Mouse (Mus musculus) forebrain, embryonic 11.5 days (tissue): ENCODE measurements around the gene Apobec3. TPM values are rescaled to one million over a fixed set of nuclear protein-coding genes. Genes with fewer than 3 reads are reported as not detected.

Experiments
- polyA plus RNA-seq: library from polyadenylated mRNA; unstranded; fragments of >200 nt; fragmentation: Nextera tagmentation; extraction: Ambion mirVana; gene quantifications from 2 replicates; pipeline ENCODE4 v1.2.1, GENCODE M21; 2014

The Apobec3 gene
- polyA plus RNA-seq, 1 experiment from 2014 or later: 10.6 TPM

Other genes starting within 250 kb of the Apobec3 start
- 4.5 and 4.7 TPM in 2 replicates for gene Fam227a, start 232.7 kb upstream of the Apobec3 start, polyA plus RNA-seq
- gene Cby1, start 232.5 kb upstream of the Apobec3 start, polyA plus RNA-seq: 78.8 and 81.6 TPM in 2 replicates
- 271 and 288 TPM in 2 replicates for gene Tomm22, start 220.8 kb upstream of the Apobec3 start, polyA plus RNA-seq
- gene Josd1, start 203.7 kb upstream of the Apobec3 start, polyA plus RNA-seq: 13.4 and 13.8 TPM in 2 replicates
- gene Gtpbp1, start 200.8 kb upstream of the Apobec3 start, polyA plus RNA-seq: 53.4 and 54.3 TPM in 2 replicates
- 4.3 and 5.9 TPM in 2 replicates for gene Sun2, start 149.1 kb upstream of the Apobec3 start, polyA plus RNA-seq
- 63.9 and 76.7 TPM in 2 replicates for gene Dnal4, start 113.8 kb upstream of the Apobec3 start, polyA plus RNA-seq
- 1.4 and 2.1 TPM in 2 replicates for gene Nptxr, start 86.9 kb upstream of the Apobec3 start, polyA plus RNA-seq
- not detected in 2 replicates for gene Npcd, start 57.4 kb upstream of the Apobec3 start, polyA plus RNA-seq
- 31.2 and 32.3 TPM in 2 replicates for gene Cbx6, start 57.0 kb upstream of the Apobec3 start, polyA plus RNA-seq
- 2.5 and 3.3 TPM in 2 replicates for gene Cbx7, start 79.5 kb downstream of the Apobec3 start, polyA plus RNA-seq
- 2.8 and 2.9 TPM in 2 replicates for gene Pdgfb, start 123.3 kb downstream of the Apobec3 start, polyA plus RNA-seq
- gene Syngr1, start 199.7 kb downstream of the Apobec3 start, polyA plus RNA-seq: 11.3 and 13.6 TPM in 2 replicates
- 1,023 and 1,042 TPM in 2 replicates for gene Rpl3, start 200.2 kb downstream of the Apobec3 start, polyA plus RNA-seq
- gene Tab1, start 241.5 kb downstream of the Apobec3 start, polyA plus RNA-seq: 36.7 and 40.0 TPM in 2 replicates